Mouse (Mus musculus) lung, postnatal 10 days (tissue): ENCODE measurements around the gene Casz1.

ENCODE experiments used
- DNase-seq: peaks from one replicate; pipeline ENCODE4 v3.0.0; 2021

Casz1 gene

GRCm38 (mm10) chr4:148803031-148803430, 1.2 kb upstream of the Casz1 start:
- no peak for DNase-seq

- no peak for DNase-seq
Observed at GRCm38 (mm10) chr4:148803636-148804035, 593 bp upstream of the Casz1 start.

GRCm38 (mm10) chr4:148804780-148805160, 541 bp downstream of the Casz1 start:
- peak; percentile 33 for DNase-seq

- DNase-seq, result peak; percentile 49
Observed at GRCm38 (mm10) chr4:148805161-148805810, 1.1 kb downstream of the Casz1 start.

- peak; percentile 32 for DNase-seq
Observed at GRCm38 (mm10) chr4:148805811-148806747, 1.9 kb downstream of the Casz1 start.

- peak; percentile 81 for DNase-seq
Observed at GRCm38 (mm10) chr4:148806836-148807235, 2.6 kb downstream of the Casz1 start.

GRCm38 (mm10) chr4:148807397-148807796, 3.2 kb downstream of the Casz1 start:
- no peak for DNase-seq

- DNase-seq, result no peak
Observed at GRCm38 (mm10) chr4:148808839-148809238, 4.6 kb downstream of the Casz1 start.

- DNase-seq, result no peak
Observed at GRCm38 (mm10) chr4:148810706-148811105, 6.5 kb downstream of the Casz1 start.

GRCm38 (mm10) chr4:148811940-148812339, 7.7 kb downstream of the Casz1 start:
- DNase-seq, result peak; percentile 72

- no peak for DNase-seq
Observed at GRCm38 (mm10) chr4:148813247-148813646, 9.0 kb downstream of the Casz1 start.

GRCm38 (mm10) chr4:148816556-148816955, 12.3 kb downstream of the Casz1 start:
- no peak for DNase-seq

GRCm38 (mm10) chr4:148818161-148818560, 13.9 kb downstream of the Casz1 start:
- no peak for DNase-seq

GRCm38 (mm10) chr4:148820171-148820570, 15.9 kb downstream of the Casz1 start:
- no peak for DNase-seq

- DNase-seq, result no peak
Observed at GRCm38 (mm10) chr4:148823281-148823680, 19.1 kb downstream of the Casz1 start.

GRCm38 (mm10) chr4:148830350-148830749, 26.1 kb downstream of the Casz1 start:
- DNase-seq, result peak; percentile 51

- DNase-seq, result peak; percentile 63
Observed at GRCm38 (mm10) chr4:148833245-148833990, 29.2 kb downstream of the Casz1 start.

GRCm38 (mm10) chr4:148836391-148836790, 32.2 kb downstream of the Casz1 start:
- peak; percentile 50 for DNase-seq

GRCm38 (mm10) chr4:148837046-148837445, 32.8 kb downstream of the Casz1 start:
- DNase-seq, result peak; percentile 55

- DNase-seq, result no peak
Observed at GRCm38 (mm10) chr4:148837644-148838043, 33.4 kb downstream of the Casz1 start.

GRCm38 (mm10) chr4:148842302-148842701, 38.1 kb downstream of the Casz1 start:
- DNase-seq, result no peak

GRCm38 (mm10) chr4:148844921-148845320, 40.7 kb downstream of the Casz1 start:
- DNase-seq, result no peak

GRCm38 (mm10) chr4:148846203-148846602, 42.0 kb downstream of the Casz1 start:
- peak; percentile 86 for DNase-seq
